Mouse (Mus musculus) forebrain, embryonic 11.5 days (tissue): ENCODE data around the gene Ints1. TPM values are rescaled to one million over a fixed set of nuclear protein-coding genes. Genes with fewer than 3 reads are reported as not detected.

Source experiments
- ATAC-seq: fragments of 200-750 bp; cut with Nextera tagmentation; replicated peaks from 2 replicates; pipeline ENCODE4 v1.8.0; 2017; ENCODE audit warnings: moderate TSS enrichment; ENCODE audit not compliant: low FRiP score
- DNase-seq: peaks from one replicate; pipeline ENCODE4 v3.0.0-alpha.2; 2017; ENCODE audit warnings: low spot score
- H3K27ac ChIP-seq: fragments of 300-500 bp; sonication (generic); 2 replicates; pipeline ENCODE4 v1.5.1; 2014; ENCODE audit warnings: low read depth, low read length
- H3K27me3 ChIP-seq: fragments of 300-500 bp; sonication (generic); 2 replicates; pipeline ENCODE4 v1.6.1; 2014; ENCODE audit warnings: mild to moderate bottlenecking, low read length, mixed read lengths; ENCODE audit not compliant: control insufficient read depth, insufficient read depth
- H3K36me3 ChIP-seq: fragments of 300-500 bp; sonication (generic); 2 replicates; pipeline ENCODE4 v1.6.1; 2014; ENCODE audit warnings: mild to moderate bottlenecking, low read length, moderate library complexity, mixed read lengths; ENCODE audit not compliant: control insufficient read depth, insufficient read depth
- H3K4me1 ChIP-seq: fragments of 300-500 bp; sonication (generic); replicated peaks from 2 replicates; pipeline ENCODE4 v1.6.1; 2014; ENCODE audit warnings: low read length, mixed read lengths; ENCODE audit not compliant: control insufficient read depth, insufficient read depth
- H3K4me2 ChIP-seq: fragments of 300-500 bp; sonication (generic); 2 replicates; pipeline ENCODE4 v1.6.1; 2014; ENCODE audit warnings: low read depth, mild to moderate bottlenecking, low read length, moderate library complexity, mixed read lengths; ENCODE audit not compliant: severe bottlenecking
- H3K4me3 ChIP-seq: fragments of 300-500 bp; sonication (generic); 2 replicates; pipeline ENCODE4 v1.5.1; 2014; ENCODE audit warnings: low read depth, low read length
- H3K9ac ChIP-seq: fragments of 300-500 bp; sonication (generic); 2 replicates; pipeline ENCODE4 v1.6.1; 2014; ENCODE audit warnings: low read length
- H3K9me3 ChIP-seq: fragments of 300-500 bp; sonication (generic); 2 replicates; pipeline ENCODE4 v1.6.1; 2016; ENCODE audit warnings: low read length, mixed read lengths; ENCODE audit not compliant: control insufficient read depth
- WGBS: fragments of 180-500 bp; shearing (Covaris S2); extraction: QIAGEN DNeasy Blood & Tissue Kit; methylation state at CpG from one replicate; pipeline ENCODE4 v1.1.7; 2014; 5-methylcytosine and 5-hydroxymethylcytosine counted together
- polyA plus RNA-seq: library from polyadenylated mRNA; unstranded; fragments of >200 nt; fragmentation: Nextera tagmentation; extraction: Ambion mirVana; gene quantifications from 2 replicates; pipeline ENCODE4 v1.2.1, GENCODE M21; 2014

Gene Ints1
- polyA plus RNA-seq, 1 experiment from 2014 or later = 40.5 TPM

DNA sequence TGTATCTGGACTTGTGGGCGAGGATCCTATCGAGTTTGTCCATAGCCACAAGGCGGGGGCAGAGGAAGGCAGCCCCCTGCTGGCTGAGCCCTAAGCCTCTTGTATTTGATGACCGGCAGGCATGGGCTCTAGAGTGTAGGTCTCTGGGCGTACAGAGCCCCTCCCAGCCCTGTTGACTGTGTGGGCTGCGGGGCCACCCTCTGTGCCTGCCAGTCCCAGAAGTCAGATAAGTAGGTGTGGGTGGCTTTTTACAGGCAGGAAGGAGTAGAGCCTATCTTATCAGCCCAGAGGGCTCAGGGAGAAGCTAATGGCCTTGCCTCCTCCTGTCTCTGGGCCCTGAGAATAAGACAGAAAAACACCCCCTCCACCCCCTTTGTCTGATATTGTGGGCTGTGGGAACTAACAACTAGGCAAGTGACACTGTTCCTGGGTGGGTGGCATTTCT is 28.7 kb upstream of the Ints1 start:
- Histone ChIP-seq H3K4me1 (peaks cover 5% of the 10 kb centered on the region), H3K27me3 (no peaks in the 10 kb centered on the region), H3K4me3 (no peak overlapping the region), H3K9ac (peak overlapping the region; percentile 20; the same call in 1 of the 2 replicates), H3K36me3 (no peaks in the 10 kb centered on the region), H3K4me2 (peak overlapping the region; percentile 33; the same call in 1 of the 2 replicates), H3K9me3 (no peaks in the 10 kb centered on the region), H3K27ac (no peak overlapping the region)
- WGBS = 13% methylated on average over 6 of the region's 6 CpGs
- ATAC-seq (peak; percentile 55; the same call in 1 of the 2 replicates), DNase-seq (no peak)

DNA sequence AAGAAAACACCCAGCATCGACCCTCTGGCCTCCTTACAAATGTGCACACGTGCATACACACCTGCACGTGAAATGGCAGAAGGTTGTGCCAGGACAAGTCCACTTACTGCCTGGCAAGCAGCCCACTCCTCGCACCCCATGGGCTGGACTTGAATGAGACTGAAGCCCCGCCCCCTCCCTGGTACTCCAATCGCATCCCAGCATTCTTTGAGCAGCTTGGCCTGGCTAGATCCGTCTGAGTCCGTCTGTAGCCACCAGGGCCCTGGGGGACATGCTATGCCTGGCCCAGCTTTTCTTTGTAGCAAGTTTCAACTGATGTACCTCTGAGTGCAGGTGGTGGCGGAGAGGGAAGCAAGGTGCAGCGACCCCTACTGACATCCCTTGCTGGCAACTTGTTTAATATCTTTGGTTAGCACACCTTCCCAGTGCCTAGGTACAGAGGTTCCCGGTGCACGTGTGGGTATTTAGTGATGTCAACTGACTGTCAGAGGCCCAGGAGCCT is 28.2 kb upstream of the Ints1 start:
- no peaks in the 10 kb centered on the region for H3K9me3 ChIP-seq
- H3K27me3 ChIP-seq = no peaks in the 10 kb centered on the region
- 0 out of 2 replicates have a peak overlapping the region, but pooled peaks have one; percentile 2 for H3K4me3 ChIP-seq
- no peak overlapping the region for H3K27ac ChIP-seq
- WGBS = 8% methylated on average over 12 of the region's 12 CpGs
- H3K36me3 ChIP-seq = no peaks in the 10 kb centered on the region
- peak overlapping the region; percentile 20; the same call in 1 of the 2 replicates for H3K9ac ChIP-seq
- peaks cover 7% of the 10 kb centered on the region for H3K4me1 ChIP-seq
- DNase-seq = peak; percentile 88
- peak overlapping the region; percentile 33; the same call in 1 of the 2 replicates for H3K4me2 ChIP-seq
- ATAC-seq = peak; percentile 63

DNA sequence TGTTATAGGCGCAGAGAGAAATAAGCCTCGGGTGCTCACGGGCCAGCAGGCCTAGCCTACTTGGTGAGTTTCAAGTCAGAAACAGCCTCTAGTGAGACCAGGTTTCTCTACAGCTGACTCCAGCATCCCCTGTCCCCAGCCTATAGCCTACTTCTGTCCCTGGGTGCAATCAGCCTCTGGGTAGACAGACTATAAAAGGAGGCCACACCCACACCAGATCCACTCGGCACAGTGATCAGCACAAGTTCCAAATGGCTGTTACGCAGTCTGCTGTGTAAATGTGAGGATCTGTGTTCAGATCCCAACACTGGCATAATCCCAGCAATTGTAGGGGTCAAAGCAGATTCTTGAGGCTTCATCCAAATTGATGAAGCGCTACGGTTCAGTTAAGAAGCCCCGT is 27.7 kb upstream of the Ints1 start:
- DNase-seq (no peak), ATAC-seq (no peak)
- no peak overlapping the region for H3K27ac ChIP-seq
- no peak overlapping the region for H3K4me2 ChIP-seq
- no peaks in the 10 kb centered on the region for H3K9me3 ChIP-seq
- H3K4me1 ChIP-seq = peaks cover 12% of the 10 kb centered on the region
- H3K4me3 ChIP-seq = no peak overlapping the region
- H3K27me3 ChIP-seq = no peaks in the 10 kb centered on the region
- no peak overlapping the region for H3K9ac ChIP-seq
- 85% methylated on average over 8 of the region's 8 CpGs for WGBS
- H3K36me3 ChIP-seq = no peaks in the 10 kb centered on the region

DNA sequence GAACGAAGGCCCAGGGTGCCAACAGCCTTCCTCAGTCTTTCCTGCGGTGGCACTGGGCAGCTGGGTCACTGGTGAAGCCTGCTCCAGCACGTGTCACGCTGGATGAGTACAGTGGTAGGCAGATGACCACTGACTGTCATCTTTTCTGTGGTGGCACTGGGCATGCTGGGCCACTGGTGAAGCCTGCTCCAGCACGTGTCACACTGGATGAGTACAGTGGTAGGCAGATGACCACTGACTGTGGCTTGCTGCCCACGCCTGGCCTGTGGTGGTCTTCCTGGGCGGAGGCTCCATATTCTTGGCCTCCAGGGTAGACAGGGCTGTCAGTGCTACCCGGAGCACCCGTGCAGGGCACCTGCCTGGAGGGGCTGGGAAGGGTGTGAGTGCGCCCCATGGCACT is 26.4 kb upstream of the Ints1 start:
- Histone ChIP-seq H3K36me3 (no peaks in the 10 kb centered on the region), H3K4me2 (no peak overlapping the region), H3K27me3 (no peaks in the 10 kb centered on the region), H3K4me3 (no peak overlapping the region), H3K9ac (no peak overlapping the region), H3K27ac (no peak overlapping the region), H3K4me1 (peaks cover 24% of the 10 kb centered on the region), H3K9me3 (no peaks in the 10 kb centered on the region)
- DNase-seq (no peak), ATAC-seq (no peak)
- 93% methylated on average over 10 of the region's 10 CpGs for WGBS

DNA sequence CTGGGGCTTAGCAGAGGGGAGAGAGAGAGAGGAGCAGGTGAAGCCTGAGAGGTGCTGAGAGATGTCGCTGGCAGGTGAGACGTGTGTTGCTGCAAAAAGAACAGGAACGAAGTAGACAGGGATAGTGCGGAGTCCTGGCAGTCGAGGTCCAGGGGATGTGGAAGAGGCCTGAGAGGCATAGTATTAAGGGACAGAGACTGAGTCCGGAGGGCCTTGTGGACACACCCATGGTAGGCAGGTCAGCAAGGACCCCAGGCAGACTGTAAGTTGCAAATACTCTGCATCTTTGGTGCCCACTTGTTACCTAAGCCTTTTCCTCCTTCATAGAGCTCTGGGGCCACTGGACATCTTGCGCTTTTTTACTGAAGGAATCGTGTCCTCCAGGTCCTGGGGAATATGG is 25.8 kb upstream of the Ints1 start:
- 92% methylated on average over 8 of the region's 8 CpGs for WGBS
- H3K36me3 ChIP-seq = no peaks in the 10 kb centered on the region
- H3K9me3 ChIP-seq = no peaks in the 10 kb centered on the region
- H3K4me2 ChIP-seq = no peak overlapping the region
- ATAC-seq (no peak), DNase-seq (no peak)
- H3K27me3 ChIP-seq = no peaks in the 10 kb centered on the region
- no peak overlapping the region for H3K27ac ChIP-seq
- H3K4me3 ChIP-seq = no peak overlapping the region
- no peak overlapping the region for H3K9ac ChIP-seq
- H3K4me1 ChIP-seq = peaks cover 28% of the 10 kb centered on the region

DNA sequence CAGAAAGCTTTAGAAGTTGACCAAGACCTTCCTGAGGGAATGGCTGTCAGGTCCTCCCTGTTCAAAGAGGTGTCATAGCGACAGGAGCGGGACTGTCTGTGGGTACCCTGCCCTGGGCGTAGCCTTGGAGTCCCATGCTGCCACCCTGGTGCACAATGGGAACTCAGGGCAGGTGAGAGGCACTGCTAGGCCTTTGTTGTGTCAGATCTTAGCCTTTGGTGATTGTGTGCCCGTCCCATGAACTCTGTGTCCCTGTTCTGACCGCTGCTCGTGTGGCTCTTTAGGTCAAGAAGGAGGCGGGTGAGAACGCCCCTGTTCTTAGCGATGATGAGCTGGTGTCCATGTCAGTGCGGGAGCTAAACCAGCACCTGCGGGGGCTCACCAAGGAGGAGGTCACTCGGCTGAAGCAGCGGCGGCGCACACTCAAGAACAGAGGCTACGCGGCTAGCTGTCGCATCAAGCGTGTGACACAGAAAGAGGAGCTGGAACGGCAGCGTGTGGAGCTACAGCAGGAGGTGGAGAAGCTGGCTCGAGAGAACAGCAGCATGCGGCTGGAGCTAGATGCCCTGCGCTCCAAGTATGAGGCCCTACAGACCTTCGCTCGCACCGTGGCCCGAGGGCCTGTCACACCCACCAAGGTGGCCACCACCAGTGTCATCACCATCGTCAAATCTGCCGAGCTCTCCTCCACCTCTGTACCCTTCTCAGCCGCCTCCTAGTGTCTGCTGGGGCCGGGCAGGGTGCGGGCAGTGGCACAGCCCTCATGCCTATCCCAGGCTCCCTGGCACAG is 24.5 kb upstream of the Ints1 start:
- Histone ChIP-seq H3K4me2 (no peak overlapping the region), H3K27me3 (no peaks in the 10 kb centered on the region), H3K4me3 (no peak overlapping the region), H3K9ac (no peak overlapping the region), H3K36me3 (no peaks in the 10 kb centered on the region), H3K27ac (no peak overlapping the region), H3K4me1 (peaks cover 28% of the 10 kb centered on the region), H3K9me3 (no peaks in the 10 kb centered on the region)
- ATAC-seq (no peak), DNase-seq (no peak)
- 93% methylated on average over 33 of the region's 33 CpGs for whole genome bisulfite sequencing

DNA sequence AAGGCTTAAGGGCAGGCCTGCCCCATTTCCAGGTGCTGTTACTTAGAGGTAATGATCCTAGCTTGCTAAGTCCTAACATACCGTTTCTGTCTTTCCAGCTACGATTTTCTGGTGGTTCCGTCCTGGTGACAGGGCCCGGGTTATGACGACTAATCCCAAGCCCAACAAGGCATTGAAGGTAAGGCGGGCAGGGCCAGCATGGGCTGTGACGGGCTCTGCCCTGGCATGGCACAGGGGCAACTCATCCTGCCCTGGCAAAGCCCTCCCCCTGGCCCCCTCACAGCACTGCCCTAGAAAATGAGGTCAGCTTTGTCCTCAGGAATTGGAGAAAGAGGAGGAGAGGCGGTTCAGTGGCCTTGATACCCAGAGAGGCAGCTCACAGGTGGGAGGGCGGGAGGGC is 23.6 kb upstream of the Ints1 start:
- no peak overlapping the region for H3K4me3 ChIP-seq
- no peaks in the 10 kb centered on the region for H3K27me3 ChIP-seq
- no peak overlapping the region for H3K4me2 ChIP-seq
- DNase-seq = no peak
- 92% methylated on average over 9 of the region's 9 CpGs for WGBS
- peaks cover 26% of the 10 kb centered on the region for H3K4me1 ChIP-seq
- H3K9ac ChIP-seq = no peak overlapping the region
- ATAC-seq = no peak
- no peaks in the 10 kb centered on the region for H3K36me3 ChIP-seq
- no peaks in the 10 kb centered on the region for H3K9me3 ChIP-seq
- H3K27ac ChIP-seq = no peak overlapping the region

DNA sequence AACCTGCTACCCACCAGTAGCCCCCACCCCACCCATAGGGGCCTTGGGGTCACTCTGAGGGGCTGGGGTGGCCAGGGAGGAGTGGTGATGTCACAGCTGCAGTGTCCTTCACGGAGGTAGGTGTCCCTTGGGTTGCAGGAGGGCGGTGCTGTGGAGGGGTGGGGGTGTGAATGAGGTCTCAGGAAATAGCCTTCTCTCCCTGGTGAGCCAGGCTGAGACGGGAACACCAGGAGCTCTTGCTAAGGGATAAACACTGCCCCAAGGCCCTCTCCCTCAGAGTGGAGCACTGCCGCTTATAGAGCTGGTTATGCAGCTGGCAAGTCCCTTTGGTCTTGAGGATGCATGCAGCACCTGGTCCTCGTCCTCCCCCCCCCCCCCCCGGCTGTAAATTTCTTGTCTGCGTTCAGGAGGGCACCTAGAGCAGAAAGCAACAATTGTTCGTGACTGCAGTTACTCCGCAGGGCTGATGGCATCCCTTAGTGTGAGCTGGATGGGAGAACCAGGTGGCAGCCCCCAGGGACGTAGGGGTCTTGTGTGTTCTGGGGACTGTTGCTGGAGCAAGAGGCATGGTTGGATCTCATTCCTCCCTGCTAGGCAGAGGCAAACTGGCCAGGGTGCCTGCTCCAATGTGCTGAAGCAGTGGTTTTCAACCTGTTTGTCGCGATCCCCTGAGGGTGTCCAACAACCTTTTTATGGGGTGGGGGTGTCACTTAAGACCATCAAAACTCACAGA is 22.9 kb upstream of the Ints1 start:
- WGBS = 55% methylated on average over 11 of the region's 12 CpGs
- Histone ChIP-seq H3K4me2 (peak overlapping the region; percentile 36), H3K4me3 (0 out of 2 replicates have a peak overlapping the region, but pooled peaks have one; percentile 9), H3K27ac (peak overlapping the region; percentile 75), H3K27me3 (no peaks in the 10 kb centered on the region), H3K9me3 (no peaks in the 10 kb centered on the region), H3K36me3 (no peaks in the 10 kb centered on the region), H3K9ac (peak overlapping the region; percentile 27), H3K4me1 (peaks cover 23% of the 10 kb centered on the region)
- ATAC-seq (no peak; the same call in 1 of the 2 replicates), DNase-seq (no peak)
